Mouse (Mus musculus) forebrain, postnatal 0 days (tissue): ENCODE data around the gene Mybpc3. TPM values are rescaled to one million over a fixed set of nuclear protein-coding genes. Genes with fewer than 3 reads are reported as not detected.

Experiments
- ATAC-seq: fragments of 200-750 bp; cut with Nextera tagmentation; 2 replicates; pipeline ENCODE4 v1.8.0; 2017; ENCODE audit warnings: mild to moderate bottlenecking, moderate library complexity
- DNase-seq: peaks from one replicate; pipeline ENCODE4 v3.0.0-alpha.2; 2015
- H3K27ac ChIP-seq: fragments of 300-500 bp; sonication (generic); 2 replicates; pipeline ENCODE4 v1.5.1; 2014; ENCODE audit warnings: low read depth, mild to moderate bottlenecking, antibody characterized with exemption, low read length, moderate library complexity, mixed read lengths
- H3K27me3 ChIP-seq: fragments of 300-500 bp; sonication (generic); 2 replicates; pipeline ENCODE4 v1.6.1; 2014; ENCODE audit warnings: mild to moderate bottlenecking, low read length, mixed read lengths; ENCODE audit not compliant: insufficient read depth
- H3K36me3 ChIP-seq: fragments of 300-500 bp; sonication (generic); 2 replicates; pipeline ENCODE4 v1.6.1; 2014; ENCODE audit warnings: mild to moderate bottlenecking, moderate library complexity; ENCODE audit not compliant: insufficient read depth
- H3K4me1 ChIP-seq: fragments of 300-500 bp; sonication (generic); 2 replicates; pipeline ENCODE4 v1.6.1; 2014; ENCODE audit warnings: antibody characterized with exemption; ENCODE audit not compliant: insufficient read depth
- H3K4me2 ChIP-seq: fragments of 300-500 bp; sonication (generic); 2 replicates; pipeline ENCODE4 v1.6.1; 2014; ENCODE audit warnings: low read depth, mild to moderate bottlenecking, moderate library complexity
- H3K4me3 ChIP-seq: fragments of 300-500 bp; sonication (generic); 2 replicates; pipeline ENCODE4 v1.5.1; 2014; ENCODE audit warnings: low read depth, low read length, mixed read lengths
- H3K9ac ChIP-seq: fragments of 300-500 bp; sonication (generic); 2 replicates; pipeline ENCODE4 v1.6.1; 2014; ENCODE audit warnings: mild to moderate bottlenecking
- H3K9me3 ChIP-seq: fragments of 300-500 bp; sonication (generic); 2 replicates; pipeline ENCODE4 v1.6.1; 2016; ENCODE audit warnings: low read length
- CTCF ChIP-seq: sonication (generic); IDR thresholded peaks from 2 replicates; pipeline ENCODE4 v1.5.1; 2016; ENCODE audit warnings: antibody characterized with exemption, control low read depth, low read depth
- WGBS: fragments of 180-500 bp; shearing (Covaris S2); extraction: QIAGEN DNeasy Blood & Tissue Kit; methylation state at CpG from one replicate; pipeline ENCODE4 v1.1.7; 2014; 5-methylcytosine and 5-hydroxymethylcytosine counted together
- polyA plus RNA-seq: library from polyadenylated mRNA; unstranded; fragments of >200 nt; fragmentation: Nextera tagmentation; extraction: Ambion mirVana; gene quantifications from 2 replicates; pipeline ENCODE4 v1.2.1, GENCODE M21; 2015
- total RNA-seq: library from RNA; depleted of rRNA; stranded (reverse); fragments of >200 nt; gene quantifications from 2 replicates; pipeline ENCODE4 v1.2.3, GENCODE M21; 2014

Gene Mybpc3
- total and polyA plus RNA-seq, 2 experiments from 2014 or later: 0.04 to 0.38 TPM

GRCm38 (mm10) chr2:91131251-91131650 lies 13.3 kb downstream of the Mybpc3 start:
- H3K9ac ChIP-seq: no peak overlapping the region
- H3K4me3 ChIP-seq: no peak overlapping the region
- DNase-seq (no peak), ATAC-seq (no peak)
- 93% methylated on average over 15 of the region's 15 CpGs for WGBS
- no peak overlapping the region for H3K4me2 ChIP-seq
- no peaks in the 10 kb centered on the region for H3K4me1 ChIP-seq
- no peak overlapping the region for H3K27ac ChIP-seq
- no peaks in the 10 kb centered on the region for H3K27me3 ChIP-seq
- 0 out of 2 replicates have a peak, but pooled peaks cover 2% of the 10 kb centered on the region for H3K36me3 ChIP-seq
- no peak for TF ChIP-seq CTCF
- H3K9me3 ChIP-seq: no peaks in the 10 kb centered on the region

GRCm38 (mm10) chr2:91132035-91132434 lies 14.1 kb downstream of the Mybpc3 start:
- Histone ChIP-seq H3K27ac (no peak overlapping the region), H3K4me1 (no peaks in the 10 kb centered on the region), H3K9me3 (no peaks in the 10 kb centered on the region), H3K27me3 (no peaks in the 10 kb centered on the region), H3K9ac (no peak overlapping the region), H3K4me3 (no peak overlapping the region), H3K4me2 (no peak overlapping the region), H3K36me3 (peaks cover 9% of the 10 kb centered on the region; the same call in 1 of the 2 replicates)
- no peak for ATAC-seq
- no peak for TF ChIP-seq CTCF
- no peak for DNase-seq
- 81% methylated on average over 3 of the region's 3 CpGs for WGBS

GRCm38 (mm10) chr2:91136513-91137412 lies 18.8 kb downstream of the Mybpc3 start:
- H3K27me3 ChIP-seq: no peaks in the 10 kb centered on the region
- H3K36me3 ChIP-seq: peaks cover 54% of the 10 kb centered on the region
- H3K9me3 ChIP-seq: no peaks in the 10 kb centered on the region
- no peak overlapping the region for H3K9ac ChIP-seq
- H3K4me2 ChIP-seq: no peak overlapping the region
- ATAC-seq (0 out of 2 replicates have a peak, but pooled peaks have one; percentile 13), DNase-seq (no peak)
- no peak for TF ChIP-seq CTCF
- H3K4me1 ChIP-seq: no peaks in the 10 kb centered on the region
- no peak overlapping the region for H3K4me3 ChIP-seq
- H3K27ac ChIP-seq: no peak overlapping the region
- WGBS: 81% methylated on average over 11 of the region's 11 CpGs

GRCm38 (mm10) chr2:91137481-91137880 lies 19.5 kb downstream of the Mybpc3 start:
- no peak for TF ChIP-seq CTCF
- 87% methylated on average over 6 of the region's 6 CpGs for WGBS
- Histone ChIP-seq H3K36me3 (peaks cover 60% of the 10 kb centered on the region), H3K4me3 (no peak overlapping the region), H3K9me3 (no peaks in the 10 kb centered on the region), H3K27me3 (no peaks in the 10 kb centered on the region), H3K4me2 (no peak overlapping the region), H3K27ac (no peak overlapping the region), H3K9ac (no peak overlapping the region), H3K4me1 (no peaks in the 10 kb centered on the region)
- DNase-seq (no peak), ATAC-seq (no peak)

- ATAC-seq (no peak), DNase-seq (no peak)
- WGBS: 75% methylated on average over 5 of the region's 5 CpGs
- Histone ChIP-seq H3K27ac (no peak overlapping the region), H3K4me2 (no peak overlapping the region), H3K27me3 (no peaks in the 10 kb centered on the region), H3K36me3 (peaks cover 72% of the 10 kb centered on the region), H3K9me3 (no peaks in the 10 kb centered on the region), H3K4me1 (no peaks in the 10 kb centered on the region), H3K4me3 (no peak overlapping the region), H3K9ac (no peak overlapping the region)
- TF ChIP-seq CTCF: no peak
Observed at GRCm38 (mm10) chr2:91139311-91139710, 21.4 kb downstream of the Mybpc3 start.

- H3K27ac ChIP-seq: no peak overlapping the region
- H3K9me3 ChIP-seq: no peaks in the 10 kb centered on the region
- TF ChIP-seq CTCF: no peak
- WGBS: 66% methylated on average over 8 of the region's 8 CpGs
- H3K4me2 ChIP-seq: no peak overlapping the region
- no peak overlapping the region for H3K4me3 ChIP-seq
- no peaks in the 10 kb centered on the region for H3K27me3 ChIP-seq
- DNase-seq: no peak
- H3K9ac ChIP-seq: no peak overlapping the region
- no peak for ATAC-seq
- peaks cover 76% of the 10 kb centered on the region for H3K36me3 ChIP-seq
- no peaks in the 10 kb centered on the region for H3K4me1 ChIP-seq
Observed at GRCm38 (mm10) chr2:91139764-91140163, 21.8 kb downstream of the Mybpc3 start.

GRCm38 (mm10) chr2:91142920-91143319 lies 25.0 kb downstream of the Mybpc3 start:
- ATAC-seq (no peak), DNase-seq (no peak)
- H3K4me2 ChIP-seq: no peak overlapping the region
- no peak overlapping the region for H3K27ac ChIP-seq
- no peaks in the 10 kb centered on the region for H3K9me3 ChIP-seq
- H3K27me3 ChIP-seq: no peaks in the 10 kb centered on the region
- WGBS: 93% methylated on average over 6 of the region's 6 CpGs
- H3K9ac ChIP-seq: no peak overlapping the region
- no peaks in the 10 kb centered on the region for H3K4me1 ChIP-seq
- no peak overlapping the region for H3K4me3 ChIP-seq
- TF ChIP-seq CTCF: no peak
- H3K36me3 ChIP-seq: peaks cover 79% of the 10 kb centered on the region
